8 mouse cellular contexts compared by ENCODE assay signal in genomic region chr9:15685215-15685614, GRCm38 (mm10). TPM values are rescaled to one million over a fixed set of nuclear protein-coding genes. Genes with fewer than 3 reads are reported as not detected.
DNase-seq lines count a peak whose midpoint lies in the region; ATAC-seq and TF ChIP-seq lines count a peak whose summit lies in the region.

No protein-coding gene starts in this region.

- peak; percentile 72 for DNase-seq in embryonic facial prominence, embryonic 14.5 days (ENCODE audit: low spot score)
- DNase-seq in heart, postnatal 10 days: peak; percentile 77 to 89
- peak; percentile 68 to 83 for DNase-seq in kidney, postnatal 36 days
- peak; percentile 70 for DNase-seq in liver, postnatal 0 days
- peak; percentile 72 for DNase-seq in thymus, postnatal 14 days

- H3K4me2 ChIP-seq in embryonic facial prominence, embryonic 14.5 days (ENCODE audit: low read depth, low read length): no peak overlapping the region
- H3K4me2 ChIP-seq in liver, postnatal 0 days (ENCODE audit: low read depth, low read length): no peak overlapping the region
- no peak overlapping the region for H3K4me2 ChIP-seq in neural tube, embryonic 15.5 days

- no peaks in the 10 kb centered on the region for H3K4me1 ChIP-seq in ES-Bruce4 (ENCODE audit: control insufficient read depth, insufficient read depth, low read length)
- H3K4me1 ChIP-seq in bone marrow, adult 2 months (ENCODE audit: control insufficient read depth, insufficient read depth, low read length): no peaks in the 10 kb centered on the region
- H3K4me1 ChIP-seq in embryonic facial prominence, embryonic 14.5 days (ENCODE audit: control insufficient read depth, insufficient read depth, low read length): no peaks in the 10 kb centered on the region
- no peaks in the 10 kb centered on the region for H3K4me1 ChIP-seq in liver, postnatal 0 days (ENCODE audit: insufficient read depth)
- no peaks in the 10 kb centered on the region for H3K4me1 ChIP-seq in neural tube, embryonic 15.5 days

- TF ChIP-seq CTCF in ES-Bruce4 (IDR thresholded peaks at IDR 0.05; ENCODE audit: low read depth, low read length): peak; percentile 54
- peak; percentile 57 for TF ChIP-seq CTCF in bone marrow, adult 2 months (IDR thresholded peaks at IDR 0.05; ENCODE audit: control insufficient read depth, insufficient read depth, low read length)
- peak; percentile 83 for TF ChIP-seq CTCF in liver, postnatal 0 days (IDR thresholded peaks at IDR 0.05; ENCODE audit: low read depth)

- peak; percentile 72; the same call in 1 of the 2 replicates for ATAC-seq in embryonic facial prominence, embryonic 14.5 days (ENCODE audit: low read depth)
- ATAC-seq in liver, postnatal 0 days: peak; percentile 47; the same call in 1 of the 2 replicates
- ATAC-seq in neural tube, embryonic 15.5 days (ENCODE audit: low FRiP score): peak; percentile 79

- no peak for TF ChIP-seq POLR2A in ES-Bruce4 (IDR thresholded peaks at IDR 0.05; ENCODE audit: insufficient read depth, low read length)
- no peak for TF ChIP-seq POLR2A in bone marrow, adult 2 months (IDR thresholded peaks at IDR 0.05; ENCODE audit: borderline replicate concordance, control insufficient read depth, low read depth, low read length)

- H3K9me3 ChIP-seq in ES-Bruce4 (replicated peaks; ENCODE audit: control insufficient read depth, insufficient read depth, low read length, poor library complexity, severe bottlenecking): no peaks in the 10 kb centered on the region
- no peaks in the 10 kb centered on the region for H3K9me3 ChIP-seq in embryonic facial prominence, embryonic 14.5 days (ENCODE audit: control insufficient read depth, low read length)
- no peaks in the 10 kb centered on the region for H3K9me3 ChIP-seq in liver, postnatal 0 days (ENCODE audit: low read length)
- H3K9me3 ChIP-seq in neural tube, embryonic 15.5 days (replicated peaks): no peaks in the 10 kb centered on the region

- no peak for TF ChIP-seq EP300 in ES-Bruce4 (IDR thresholded peaks at IDR 0.05; ENCODE audit: insufficient read depth, low read depth, low read length)
- no peak for TF ChIP-seq EP300 in liver, postnatal 0 days (IDR thresholded peaks at IDR 0.05; ENCODE audit: low read depth)

- no peak overlapping the region for H3K4me3 ChIP-seq in ES-Bruce4 (ENCODE audit: low read depth, low read length)
- no peak overlapping the region for H3K4me3 ChIP-seq in bone marrow, adult 2 months (replicated peaks; ENCODE audit: control insufficient read depth, low read depth, low read length)
- no peak overlapping the region for H3K4me3 ChIP-seq in embryonic facial prominence, embryonic 14.5 days (ENCODE audit: low read depth, low read length)
- H3K4me3 ChIP-seq in liver, postnatal 0 days (ENCODE audit: low read depth, low read length): no peak overlapping the region
- H3K4me3 ChIP-seq in neural tube, embryonic 15.5 days (replicated peaks): no peak overlapping the region

- no peak overlapping the region for H3K9ac ChIP-seq in ES-Bruce4 (ENCODE audit: low read depth, poor library complexity, severe bottlenecking)
- H3K9ac ChIP-seq in embryonic facial prominence, embryonic 14.5 days (ENCODE audit: low read depth, low read length): no peak overlapping the region
- H3K9ac ChIP-seq in liver, postnatal 0 days (replicated peaks): no peak overlapping the region
- H3K9ac ChIP-seq in neural tube, embryonic 15.5 days (replicated peaks): no peak overlapping the region

- H3K36me3 ChIP-seq in ES-Bruce4 (ENCODE audit: control insufficient read depth, insufficient read depth, low read length, poor library complexity, severe bottlenecking): no peaks in the 10 kb centered on the region
- H3K36me3 ChIP-seq in embryonic facial prominence, embryonic 14.5 days (ENCODE audit: control insufficient read depth, insufficient read depth, low read length): no peaks in the 10 kb centered on the region
- H3K36me3 ChIP-seq in liver, postnatal 0 days (replicated peaks; ENCODE audit: insufficient read depth, low read length): no peaks in the 10 kb centered on the region
- H3K36me3 ChIP-seq in neural tube, embryonic 15.5 days: no peaks in the 10 kb centered on the region

- WGBS in bone marrow, adult 2 months: 14% methylated on average over 4 of the region's 4 CpGs
- WGBS in embryonic facial prominence, embryonic 14.5 days: 16% methylated on average over 4 of the region's 4 CpGs
- WGBS in liver, postnatal 0 days (ENCODE audit: insufficient replicate concordance): 18% methylated on average over 4 of the region's 4 CpGs
- WGBS in neural tube, embryonic 15.5 days: 8% methylated on average over 4 of the region's 4 CpGs

- H3K27me3 ChIP-seq in ES-Bruce4 (ENCODE audit: control insufficient read depth, insufficient read depth, low read length, poor library complexity, severe bottlenecking): no peaks in the 10 kb centered on the region
- H3K27me3 ChIP-seq in embryonic facial prominence, embryonic 14.5 days (replicated peaks; ENCODE audit: control insufficient read depth, insufficient read depth, low read length): no peaks in the 10 kb centered on the region
- no peaks in the 10 kb centered on the region for H3K27me3 ChIP-seq in liver, postnatal 0 days (ENCODE audit: insufficient read depth, low read length)
- H3K27me3 ChIP-seq in neural tube, embryonic 15.5 days (replicated peaks): no peaks in the 10 kb centered on the region

- no peak overlapping the region for H3K27ac ChIP-seq in ES-Bruce4 (ENCODE audit: insufficient read depth, low read length)
- no peak overlapping the region for H3K27ac ChIP-seq in bone marrow, adult 2 months (ENCODE audit: control insufficient read depth, insufficient read depth, low read depth, low read length, poor library complexity)
- H3K27ac ChIP-seq in embryonic facial prominence, embryonic 14.5 days (replicated peaks; ENCODE audit: low read depth, low read length): no peak overlapping the region
- H3K27ac ChIP-seq in liver, postnatal 0 days (ENCODE audit: low read depth): no peak overlapping the region
- no peak overlapping the region for H3K27ac ChIP-seq in neural tube, embryonic 15.5 days (replicated peaks)

- intact Hi-C loops in heart, postnatal 10 days (cut with DNase I): loop anchor here (1.0 to 10.0 kb wide), 2 partner anchors 195 to 1580 kb away; no protein-coding TSS in a partner anchor

RNA-seq across cellular contexts. Expression of gene Slc36a4, which starts 24.3 kb away (rescaled TPM):
- 2.4 and 3.2 TPM in 2 replicates for polyA plus RNA-seq in ES-Bruce4 (2011; ENCODE audit: insufficient read depth, insufficient read length, low read depth, missing spikeins)
- 1.1 and 1.3 TPM in 2 replicates for polyA plus RNA-seq in bone marrow, adult 2 months (2011; ENCODE audit: insufficient read depth, insufficient read length, low replicate concordance, missing spikeins)
- 23.1 and 26.6 TPM in 2 replicates for polyA plus RNA-seq in embryonic facial prominence, embryonic 14.5 days (2014; fragmentation: Nextera tagmentation; extraction: Ambion mirVana)
- total RNA-seq in heart, postnatal 10 days (2021): 10 to 100 TPM; 15.7 to 16.2 TPM
- polyA plus RNA-seq in liver, postnatal 0 days (2015; fragmentation: Nextera tagmentation; extraction: Ambion mirVana): 1.8 and 2.2 TPM in 2 replicates
- polyA plus RNA-seq in neural tube, embryonic 15.5 days (2015; fragmentation: Nextera tagmentation; extraction: Ambion mirVana): 25.9 and 27.4 TPM in 2 replicates

RNA-seq across cellular contexts. Expression of gene Deup1, which starts 57.5 kb away (rescaled TPM):
- not detected in 2 replicates for polyA plus RNA-seq in ES-Bruce4 (2011; ENCODE audit: insufficient read depth, insufficient read length, low read depth, missing spikeins)
- not detected in 2 replicates for polyA plus RNA-seq in bone marrow, adult 2 months (2011; ENCODE audit: insufficient read depth, insufficient read length, low replicate concordance, missing spikeins)
- polyA plus RNA-seq in embryonic facial prominence, embryonic 14.5 days (2014; fragmentation: Nextera tagmentation; extraction: Ambion mirVana): 5.8 and 14.9 TPM in 2 replicates
- total RNA-seq in heart, postnatal 10 days (2021): under 1 TPM; 0.12 to 0.32 TPM
- polyA plus RNA-seq in liver, postnatal 0 days (2015; fragmentation: Nextera tagmentation; extraction: Ambion mirVana): 0.13 and 0.17 TPM in 2 replicates
- polyA plus RNA-seq in neural tube, embryonic 15.5 days (2015; fragmentation: Nextera tagmentation; extraction: Ambion mirVana): 0.35 and 0.86 TPM in 2 replicates
